Mouse (Mus musculus) cerebellum, adult 9-10 months (tissue): ENCODE data around the gene Nr1h4.
"Not testable (repeated sequence)": the region's sequence is repeated elsewhere in the genome, so short reads cannot be mapped to it uniquely, and the experiment has no call there.

Experiments
- DNase-seq: peaks from one replicate; pipeline ENCODE4 v3.0.0; 2022

The Nr1h4 gene

DNA sequence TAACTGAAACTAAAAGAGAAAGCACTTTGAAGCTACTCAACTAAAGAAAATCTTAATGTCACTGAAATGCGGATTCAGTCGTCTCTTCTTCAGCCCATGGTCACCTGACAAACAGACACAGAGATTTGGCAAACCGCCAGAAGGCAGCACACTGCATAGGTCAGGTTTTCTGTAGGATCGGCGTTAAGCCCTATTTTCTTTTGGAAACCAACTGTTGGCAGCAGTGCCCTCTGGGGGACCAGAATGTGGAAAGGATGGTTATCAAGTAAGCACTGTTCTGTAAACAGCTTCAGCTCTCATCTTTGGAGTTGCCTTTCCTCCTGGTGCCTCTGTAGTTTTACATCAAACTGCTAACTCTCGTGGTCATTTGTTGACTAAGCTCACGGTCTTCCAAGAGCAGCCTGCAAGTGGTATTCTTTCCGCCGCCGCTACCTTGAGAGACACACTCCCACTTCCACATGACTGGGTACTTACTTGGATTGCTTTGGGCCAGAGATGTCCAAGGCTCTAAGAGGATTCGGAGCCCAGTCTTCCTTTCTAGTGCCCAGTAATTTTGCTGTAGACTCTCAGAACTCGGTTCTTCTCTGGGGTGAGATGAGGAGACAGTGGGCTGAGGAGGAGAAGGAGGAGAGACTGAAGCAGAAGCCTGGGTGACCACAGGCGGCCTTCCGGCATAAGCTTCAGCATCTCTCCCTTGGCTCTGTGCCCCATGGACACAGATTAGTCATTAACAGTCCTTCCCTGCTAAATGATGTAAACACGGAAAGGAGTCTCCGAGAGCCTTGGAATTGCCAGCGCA, at the start of gene Nr1h4:
TSS of gene Nr1h4 (minus strand) at position 657 of the 799 bp plus-strand sequence.
- peak; percentile 54 for DNase-seq

DNA sequence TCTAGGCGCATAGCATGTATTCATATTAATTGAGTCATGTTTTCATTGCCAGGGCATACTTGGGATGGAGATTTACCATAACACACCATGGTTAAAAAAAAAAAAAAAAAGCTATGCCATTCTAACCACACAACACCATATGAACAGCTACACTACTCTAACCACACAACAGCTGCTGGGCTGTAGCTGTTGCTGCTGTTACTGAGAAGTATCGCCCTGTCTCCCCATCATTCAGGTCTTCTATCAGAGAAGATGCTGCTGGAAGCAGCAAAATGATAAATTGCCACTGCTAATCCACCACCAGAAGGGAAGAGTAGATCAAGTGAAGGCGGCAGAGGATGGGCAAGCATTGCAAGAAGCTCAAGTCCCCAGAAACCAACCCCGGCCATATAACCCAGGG, 45.4 kb upstream of the Nr1h4 start:
- DNase-seq = no peak

- DNase-seq = no peak
Measured at GRCm38 (mm10) chr10:89577666-89578065, 44.3 kb upstream of the Nr1h4 start.

GRCm38 (mm10) chr10:89573421-89573820, 40.0 kb upstream of the Nr1h4 start:
- no peak for DNase-seq

GRCm38 (mm10) chr10:89572946-89573345, 39.6 kb upstream of the Nr1h4 start:
- DNase-seq = no peak

GRCm38 (mm10) chr10:89567391-89567790, 34.0 kb upstream of the Nr1h4 start:
- DNase-seq = no peak

DNA sequence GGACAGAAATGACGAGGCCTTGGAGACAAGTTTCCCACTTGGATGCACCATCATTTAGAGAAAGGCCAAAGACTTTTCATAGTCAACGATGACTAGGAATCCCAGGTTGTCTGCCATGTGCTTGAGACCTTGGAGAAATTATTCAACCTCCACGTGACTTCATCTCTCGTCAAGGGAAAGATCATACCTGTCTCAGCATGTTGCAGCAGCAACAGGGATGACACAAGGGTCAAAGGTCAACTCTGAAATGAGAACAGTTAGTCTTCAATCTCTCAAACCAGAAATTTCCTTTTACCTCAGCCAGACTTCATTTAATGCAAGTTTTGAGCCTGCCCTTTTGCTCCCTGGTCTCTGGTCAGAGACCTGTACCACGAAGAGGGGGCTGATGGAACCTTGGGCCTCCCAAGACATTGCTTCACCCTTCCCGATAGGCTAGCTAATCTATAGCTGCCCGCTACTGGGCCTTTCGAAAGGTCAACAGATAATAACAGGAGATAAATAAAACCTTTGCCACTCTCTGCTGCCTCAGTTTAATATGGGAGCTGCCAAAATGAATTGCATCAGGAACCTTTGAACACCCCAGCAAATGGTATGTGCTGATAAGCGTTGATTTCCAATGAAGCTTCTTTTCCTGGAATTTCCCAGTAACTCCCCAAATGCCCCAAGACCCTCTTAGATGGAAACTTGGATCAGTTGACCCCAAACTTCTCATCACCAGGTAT, 32.1 kb upstream of the Nr1h4 start:
- no peak for DNase-seq

GRCm38 (mm10) chr10:89562113-89562512, 28.7 kb upstream of the Nr1h4 start:
- no peak for DNase-seq

DNA sequence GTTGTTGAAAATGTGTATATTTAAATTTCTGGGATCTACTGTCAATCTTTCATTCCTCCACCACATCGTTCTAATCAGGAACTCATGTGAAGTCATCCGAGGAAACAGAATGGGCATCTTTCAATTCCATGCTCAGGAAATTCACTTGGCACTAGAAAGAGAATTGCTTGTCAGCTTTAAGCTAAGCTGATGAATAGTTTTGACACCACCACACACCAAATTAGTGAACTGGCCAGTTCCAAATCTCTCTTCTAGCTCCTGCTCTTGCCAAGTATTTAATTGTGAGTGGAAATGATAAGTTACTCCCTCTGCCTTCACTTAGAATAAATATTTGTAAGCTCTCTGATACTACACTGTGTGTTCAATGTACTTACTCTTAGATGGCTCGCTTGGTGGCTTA, 26.0 kb upstream of the Nr1h4 start:
- DNase-seq = no peak

DNA sequence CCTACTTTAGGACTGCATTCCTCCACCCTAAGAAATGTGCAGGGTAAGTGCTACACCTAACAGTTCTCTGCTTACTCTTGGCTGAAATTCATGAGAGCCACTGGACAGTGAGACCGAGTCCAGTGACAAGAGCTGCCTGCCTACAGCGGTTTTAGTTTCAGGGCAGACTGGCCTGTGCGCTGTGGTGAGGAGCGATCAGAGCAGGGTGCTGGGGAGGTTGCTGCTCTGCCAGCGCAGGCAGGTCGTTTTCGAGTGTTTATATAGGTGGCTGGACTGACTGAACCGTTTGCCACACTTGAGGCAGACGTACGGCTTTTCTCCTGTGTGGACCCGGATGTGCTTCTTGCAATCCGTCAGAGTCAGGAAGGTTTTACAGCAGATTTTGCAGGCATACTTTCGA, 21.5 kb upstream of the Nr1h4 start:
- not testable (repeated sequence) for DNase-seq

DNA sequence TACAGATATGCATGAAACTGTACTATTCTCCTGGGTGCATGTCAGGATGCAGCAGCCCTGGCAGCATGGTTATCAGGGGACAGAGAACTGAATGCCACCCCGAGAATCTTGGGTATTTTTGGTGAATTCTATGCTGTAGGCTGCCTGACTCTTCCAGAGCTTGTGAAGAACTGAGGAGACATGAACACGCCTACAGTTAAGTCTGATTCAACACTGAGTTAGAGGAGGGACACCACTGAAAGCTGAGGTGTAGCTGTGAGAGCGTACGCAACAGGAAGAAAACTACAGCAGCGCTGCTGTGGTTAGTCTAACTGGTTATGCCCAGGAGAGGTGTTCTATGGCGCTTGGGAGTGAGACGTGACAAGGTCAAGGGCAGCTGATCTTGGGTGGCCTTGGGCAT, 20.5 kb upstream of the Nr1h4 start:
- not testable (repeated sequence) for DNase-seq

GRCm38 (mm10) chr10:89553015-89553414, 19.6 kb upstream of the Nr1h4 start:
- DNase-seq = no peak

- no peak for DNase-seq
Measured at GRCm38 (mm10) chr10:89551657-89552056, 18.3 kb upstream of the Nr1h4 start.

DNA sequence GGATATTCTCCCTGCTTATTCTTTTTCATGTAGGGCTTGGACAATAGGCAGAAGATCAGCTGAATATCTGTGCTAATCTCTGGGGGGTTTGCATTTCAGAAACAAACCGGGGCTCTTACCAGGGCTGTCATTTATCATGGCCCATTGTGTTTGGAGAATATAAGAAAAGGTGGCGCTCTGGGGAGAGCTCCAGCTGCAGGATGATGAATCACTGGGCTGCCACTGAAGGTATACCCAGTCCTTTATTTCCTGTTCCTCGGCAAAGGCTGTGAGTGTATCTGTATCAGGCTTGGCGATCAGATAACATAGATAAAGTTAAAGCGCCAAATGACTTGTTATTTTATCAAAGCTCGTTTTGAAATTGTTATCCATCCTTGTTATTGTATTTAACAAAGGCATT, 14.6 kb upstream of the Nr1h4 start:
- DNase-seq = no peak

DNA sequence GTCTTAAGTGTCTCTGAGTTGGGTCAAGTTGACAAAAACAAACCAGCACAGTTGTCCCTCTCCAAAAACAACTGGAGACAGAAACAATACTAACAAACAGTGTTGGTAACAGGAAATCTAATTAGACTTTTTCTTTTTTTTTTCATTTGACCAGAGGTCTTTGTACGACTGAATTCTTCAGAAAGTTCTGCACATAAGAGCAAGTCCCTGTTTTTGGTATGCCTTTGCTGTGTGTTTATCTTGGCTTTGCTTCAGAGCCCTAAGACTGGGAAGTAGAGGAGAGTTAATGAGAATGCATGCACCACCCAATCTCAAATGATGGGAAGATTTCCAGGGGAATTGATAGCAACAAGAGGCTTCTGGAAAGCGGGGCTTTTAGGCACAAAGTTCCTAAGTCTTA, 13.6 kb upstream of the Nr1h4 start:
- no peak for DNase-seq

DNA sequence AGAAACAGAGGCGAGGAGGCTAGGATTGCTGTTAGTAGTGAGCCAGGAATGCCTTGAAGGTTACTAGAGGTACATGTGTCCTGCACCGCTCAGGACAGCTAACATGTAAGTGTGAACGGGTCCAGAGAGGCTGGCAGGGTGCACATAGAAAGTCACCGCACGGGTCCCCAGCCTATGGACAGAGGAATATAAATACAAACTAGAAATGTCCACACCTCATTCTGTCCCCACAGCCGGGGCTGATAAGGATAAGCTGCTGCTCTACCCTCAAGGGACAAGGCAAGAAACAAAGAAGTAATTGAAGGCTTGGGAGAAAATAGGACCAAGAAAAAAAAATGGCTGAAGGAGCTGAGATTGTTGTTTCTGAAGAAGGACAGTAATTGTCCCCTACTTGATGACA, 10.5 kb upstream of the Nr1h4 start:
- no peak for DNase-seq

DNA sequence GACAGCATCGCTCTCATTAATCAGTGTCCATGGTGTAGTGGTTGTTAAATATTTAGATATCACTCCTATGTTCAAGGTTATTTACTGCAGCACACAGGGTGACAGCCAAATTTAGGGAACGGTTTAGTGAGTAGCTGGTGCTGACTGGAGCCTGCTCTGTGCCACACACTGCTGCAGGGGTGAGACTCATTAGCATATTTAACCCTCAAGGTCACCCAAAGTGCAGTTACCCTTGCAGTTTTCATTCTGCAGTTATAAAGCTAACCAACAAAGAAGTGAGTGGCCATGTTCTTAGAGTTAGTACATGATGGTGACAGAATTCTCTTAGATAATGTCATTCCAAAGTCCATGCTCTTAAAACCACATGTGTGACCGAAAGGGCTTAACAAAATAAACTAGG, 8.9 kb upstream of the Nr1h4 start:
- DNase-seq = no peak

DNA sequence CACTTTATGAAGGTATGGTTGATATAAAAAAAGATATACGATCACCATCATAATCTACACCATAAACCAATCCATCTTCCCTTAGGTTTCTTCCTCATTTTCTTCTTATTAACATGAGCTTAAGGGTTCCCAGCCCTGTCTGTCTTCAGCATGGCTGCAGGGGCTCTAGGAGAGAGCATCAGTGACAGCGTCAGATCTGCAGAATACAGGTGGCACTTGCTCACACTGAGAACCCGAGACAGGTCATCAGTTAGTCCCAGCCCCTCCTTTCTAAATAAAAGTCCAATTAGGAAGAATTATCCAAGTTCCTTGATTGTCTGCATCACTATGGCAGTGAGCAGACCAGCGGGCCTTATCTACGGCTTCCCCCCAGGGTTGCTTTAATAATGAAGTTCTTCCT, 934 bp downstream of the Nr1h4 start:
- no peak for DNase-seq

GRCm38 (mm10) chr10:89531976-89532375, 1.4 kb downstream of the Nr1h4 start:
- DNase-seq = no peak

DNA sequence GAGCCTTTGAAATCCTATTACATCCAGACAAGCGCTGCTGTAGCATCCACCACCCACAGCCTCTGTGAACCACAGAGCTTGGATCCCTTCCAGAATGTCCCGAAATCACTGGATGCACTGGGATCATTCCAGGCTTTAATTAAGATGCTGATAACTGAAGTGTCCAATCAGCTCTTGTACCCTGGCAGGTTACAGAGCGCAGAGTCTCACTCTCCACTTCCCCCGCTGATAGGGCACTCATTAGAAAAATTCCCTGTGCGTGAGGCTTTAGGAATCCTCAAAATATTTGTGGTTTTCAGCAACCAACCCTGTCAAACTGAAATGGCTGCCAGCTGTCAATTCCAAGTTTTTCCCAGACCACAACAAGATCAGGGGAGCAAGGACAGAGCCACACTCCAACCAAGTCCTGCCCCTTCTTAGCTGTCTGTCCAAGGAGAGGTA, 2.2 kb downstream of the Nr1h4 start:
- no peak for DNase-seq

DNA sequence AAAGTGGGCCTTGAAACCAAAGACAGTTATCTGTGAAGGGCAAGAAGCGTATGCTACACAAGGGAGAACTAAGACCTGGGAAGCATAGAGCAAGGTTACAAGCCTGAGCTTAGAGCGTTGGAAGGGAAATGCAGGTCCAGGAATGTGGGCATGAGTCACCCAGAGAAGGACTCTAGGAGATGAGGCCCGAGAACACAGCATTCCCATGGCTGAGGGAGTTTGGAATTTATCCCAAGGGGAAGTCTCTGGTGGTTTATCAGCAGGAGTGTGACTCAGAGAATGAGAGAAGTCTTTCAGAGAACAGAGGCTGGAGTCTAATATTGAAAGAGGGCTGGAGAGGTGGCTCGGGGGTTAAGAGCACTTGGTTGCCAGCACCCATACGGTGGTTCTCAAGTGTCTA, 6.3 kb downstream of the Nr1h4 start:
- DNase-seq = no peak

- no peak for DNase-seq
Measured at GRCm38 (mm10) chr10:89525823-89526222, 7.6 kb downstream of the Nr1h4 start.

DNA sequence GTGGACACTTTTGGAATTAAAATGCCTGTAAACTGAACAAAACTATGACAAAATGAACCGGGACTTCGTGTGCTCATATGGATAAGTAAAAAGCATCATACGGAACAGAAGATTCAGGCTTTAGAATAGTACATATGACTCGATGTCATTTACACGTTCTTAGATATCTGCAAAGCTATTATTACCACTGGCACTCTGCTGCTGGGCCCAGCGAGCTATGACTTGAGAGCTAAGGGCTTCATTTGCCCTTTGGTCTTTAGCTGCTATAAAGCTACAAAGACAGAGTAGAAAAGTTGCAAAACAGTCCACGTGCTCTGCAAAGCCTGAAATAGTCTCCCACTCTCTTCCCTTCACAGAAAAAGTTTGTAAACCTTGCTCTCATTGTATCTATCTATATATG, 10.9 kb downstream of the Nr1h4 start:
- no peak for DNase-seq

DNA sequence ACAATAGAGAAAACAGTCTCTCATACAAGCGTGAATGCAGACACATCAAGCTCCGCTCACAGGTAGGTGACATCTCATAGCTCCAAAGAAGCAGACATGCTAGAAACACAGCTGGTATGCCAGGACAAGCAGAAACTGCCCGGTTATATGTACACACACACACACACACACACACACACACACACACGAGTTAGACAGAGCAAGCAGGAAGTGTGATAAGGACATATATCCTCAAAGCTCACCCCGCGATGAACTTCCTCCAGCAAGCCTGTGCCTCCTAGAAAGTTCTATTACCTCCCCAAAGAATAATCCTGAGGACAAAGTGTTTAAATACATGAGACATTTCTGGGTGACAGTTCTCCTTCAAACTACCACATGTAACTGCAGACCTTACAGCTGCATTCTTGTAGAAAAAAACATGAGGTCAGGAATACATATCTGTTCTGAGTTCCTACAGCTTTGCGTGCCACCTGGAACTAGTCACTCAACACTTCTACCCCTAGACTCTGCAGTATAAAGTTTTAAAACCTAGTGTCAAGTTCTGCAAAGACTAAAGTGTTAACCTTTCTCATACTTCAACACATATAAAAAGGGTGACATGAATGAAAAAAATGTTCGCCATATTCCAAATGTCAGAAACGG, 11.5 kb downstream of the Nr1h4 start:
- DNase-seq = no peak
